Mouse (Mus musculus) brain, embryonic 14.5 days (tissue): ENCODE data around the gene Prdm5.

Source experiments
- CTCF ChIP-seq: fragments of 200-500 bp; IDR thresholded peaks from 2 replicates; pipeline ENCODE4 v1.5.1; 2012; ENCODE audit warnings: inconsistent platforms, mild to moderate bottlenecking, moderate library complexity, borderline replicate concordance; ENCODE audit not compliant: insufficient read depth, insufficient read length; ENCODE audit errors: extremely low read depth
- POLR2A ChIP-seq: fragments of 200-500 bp; IDR thresholded peaks from 2 replicates; pipeline ENCODE4 v1.6.1; 2012; ENCODE audit warnings: mild to moderate bottlenecking, inconsistent platforms, borderline replicate concordance; ENCODE audit not compliant: poor library complexity, insufficient read depth, insufficient read length, severe bottlenecking; ENCODE audit errors: extremely low read depth

- no peak for TF ChIP-seq POLR2A
- no peak for TF ChIP-seq CTCF
Observed at GRCm38 (mm10) chr6:65796552-65796951, 17.8 kb downstream of the Prdm5 start.
